Mouse (Mus musculus) right cerebral cortex, postnatal 14 days (tissue): ENCODE data around the gene Sh3gl2.

ENCODE experiments used
- DNase-seq: peaks from one replicate; pipeline ENCODE4 v3.0.0; 2022

Sh3gl2 gene

DNA sequence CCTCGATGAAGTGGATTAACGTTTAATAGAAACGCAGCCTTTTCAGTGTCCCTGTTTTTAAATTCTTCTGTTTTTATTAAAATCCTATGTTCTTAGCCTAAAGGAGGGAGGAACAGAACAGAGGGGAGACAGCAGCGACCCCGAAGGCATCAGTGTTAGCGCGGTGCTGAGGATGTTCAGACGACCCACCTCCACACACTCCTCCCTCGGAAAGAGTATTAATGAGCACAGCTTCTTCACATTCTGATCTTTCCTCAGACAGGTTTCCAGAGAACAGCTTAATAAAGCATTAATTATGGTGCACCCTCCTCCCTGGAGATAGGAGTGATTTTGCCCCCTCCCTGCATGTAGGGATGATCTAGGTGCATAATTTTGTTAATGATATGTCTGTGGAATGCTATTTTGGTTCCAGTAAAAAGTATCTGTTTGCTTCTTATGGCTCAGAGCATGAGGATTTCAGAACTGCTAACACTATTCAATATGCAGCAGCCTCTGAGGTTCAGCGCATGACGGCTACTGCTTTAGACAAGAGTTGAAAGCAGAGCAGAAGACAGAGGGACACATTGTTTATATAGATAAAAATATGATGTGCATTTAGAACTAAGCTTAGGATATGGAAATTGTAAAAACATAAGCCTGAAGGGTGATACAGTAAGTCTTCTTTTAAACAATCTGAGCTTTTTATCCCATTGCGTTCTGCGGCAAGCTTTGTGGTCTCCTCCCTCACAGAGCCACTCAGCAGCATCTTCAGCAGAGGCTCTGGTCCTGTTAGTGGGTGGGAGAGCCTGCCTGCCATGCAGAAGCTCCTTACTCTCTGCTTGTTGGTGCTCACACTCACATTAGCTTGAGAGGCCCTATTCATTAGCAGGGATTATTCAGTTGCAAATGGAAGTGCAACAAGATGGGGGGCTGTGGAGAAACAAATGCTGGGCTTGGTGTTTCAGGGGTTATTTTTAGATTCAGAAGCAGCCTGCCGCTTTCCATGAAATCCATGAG, 27.8 kb downstream of the Sh3gl2 start:
- DNase-seq = peak; percentile 11

DNA sequence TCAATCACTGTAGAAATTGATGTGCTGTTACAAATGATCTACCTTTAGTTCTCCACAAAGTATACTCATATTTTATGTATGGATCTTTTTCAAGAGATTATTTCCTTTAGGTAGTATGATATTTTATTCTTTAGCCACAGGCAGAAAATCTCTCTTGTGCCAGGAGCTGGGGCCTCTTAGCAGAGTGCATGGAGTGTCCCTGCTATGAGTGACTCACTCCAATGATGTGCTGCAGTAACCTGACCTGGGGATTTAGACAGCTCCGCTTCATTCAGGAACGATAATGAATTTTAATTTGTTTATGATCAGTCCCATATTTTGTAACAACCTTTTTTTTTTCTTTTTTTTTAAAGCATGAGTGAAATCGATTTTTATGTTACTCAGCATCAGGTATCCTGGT, 36.7 kb downstream of the Sh3gl2 start:
- DNase-seq = no peak

DNA sequence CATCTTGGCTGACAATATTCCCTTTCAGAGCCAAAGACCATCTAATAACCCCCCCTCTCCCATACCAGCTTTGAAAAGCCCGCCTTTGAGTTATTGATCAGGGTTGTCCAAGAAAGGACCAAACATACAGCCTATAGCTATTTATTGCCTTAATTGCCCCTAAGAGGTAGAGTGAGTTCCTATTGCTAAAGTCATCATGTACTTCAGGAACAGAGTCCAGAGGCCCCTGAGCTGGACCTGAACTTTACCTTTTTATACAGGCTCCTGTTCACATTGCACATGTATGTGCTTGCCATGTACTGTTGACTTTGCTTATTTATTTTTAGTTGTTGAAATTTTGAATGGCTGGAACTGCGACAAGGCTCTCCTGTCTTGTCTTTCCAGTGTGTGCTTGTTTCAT, 37.6 kb downstream of the Sh3gl2 start:
- DNase-seq = no peak

DNA sequence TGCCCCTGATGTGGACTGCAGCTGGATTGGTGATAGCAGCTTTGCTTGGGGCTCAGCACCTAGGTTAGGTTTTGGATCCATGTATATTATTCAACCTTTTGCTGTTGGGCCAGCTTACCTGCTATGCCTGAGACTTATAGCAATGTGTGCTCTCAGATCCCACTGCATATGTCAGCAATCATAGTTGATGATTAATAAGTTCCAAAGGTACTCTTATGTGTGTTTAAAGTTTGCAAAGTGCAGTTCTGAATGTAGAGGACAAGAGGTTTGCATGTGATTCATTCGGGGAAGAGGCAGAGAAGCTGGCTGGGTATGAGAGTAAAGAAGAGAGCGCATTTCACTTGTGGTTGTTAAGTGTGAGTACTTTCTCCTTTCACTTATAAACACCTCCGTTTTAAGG, 43.7 kb downstream of the Sh3gl2 start:
- no peak for DNase-seq

GRCm38 (mm10) chr4:85250271-85250670, 45.3 kb downstream of the Sh3gl2 start:
- DNase-seq = peak; percentile 36

DNA sequence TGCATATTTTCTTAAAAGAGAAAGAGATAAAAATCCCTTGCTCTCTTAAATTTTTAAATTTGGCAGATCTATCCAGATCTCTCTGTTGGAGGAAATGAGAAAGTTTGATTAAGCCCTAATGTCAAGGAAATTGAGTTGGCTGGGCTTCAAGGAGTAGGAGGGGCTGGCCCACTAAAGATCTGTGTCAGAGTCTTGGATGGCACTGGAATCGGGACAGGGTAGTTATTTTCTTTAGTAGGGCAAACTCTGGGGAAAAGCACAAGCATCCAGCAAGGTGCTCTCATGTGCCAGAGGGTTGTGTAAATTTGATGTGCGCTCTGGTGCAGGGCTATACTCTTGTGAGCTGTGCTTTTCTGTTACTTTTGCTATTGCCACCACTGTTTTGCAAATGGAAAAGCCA, 45.9 kb downstream of the Sh3gl2 start:
- no peak for DNase-seq

- DNase-seq = no peak
These were observed 51.0 kb downstream of the Sh3gl2 start for GRCm38 (mm10) chr4:85255771-85256389.

- DNase-seq = no peak
These were observed 51.7 kb downstream of the Sh3gl2 start for GRCm38 (mm10) chr4:85256461-85257202.

DNA sequence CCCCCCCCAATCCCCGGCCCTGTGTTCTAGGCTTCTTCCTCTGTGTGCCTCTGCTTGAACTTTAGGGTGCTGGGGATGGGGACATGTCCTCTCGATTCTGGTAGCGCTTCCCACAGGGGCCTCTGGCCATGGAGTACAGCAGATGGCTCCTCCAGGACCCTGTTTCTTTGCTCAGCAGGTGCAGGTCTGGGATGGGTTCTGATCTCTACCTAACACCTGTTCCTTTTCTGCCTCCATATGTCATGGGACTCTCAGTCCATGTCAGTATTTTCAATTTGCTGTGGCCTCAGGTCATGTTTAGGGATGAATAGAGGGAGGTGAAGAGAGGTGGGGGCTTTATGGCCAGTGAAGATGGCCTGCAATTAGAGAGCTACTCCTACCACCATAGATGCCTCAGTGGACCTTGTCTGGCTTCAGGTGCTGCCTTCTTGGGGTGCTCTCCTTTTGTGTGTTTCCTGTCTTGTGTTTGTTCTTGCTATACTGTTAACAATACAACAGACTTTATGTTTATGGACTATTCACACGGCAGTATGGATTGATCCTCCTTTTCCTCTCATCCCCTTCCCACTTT, 52.9 kb downstream of the Sh3gl2 start:
- DNase-seq = no peak

GRCm38 (mm10) chr4:85260687-85261658, 56.0 kb downstream of the Sh3gl2 start:
- peak; percentile 59 for DNase-seq

DNA sequence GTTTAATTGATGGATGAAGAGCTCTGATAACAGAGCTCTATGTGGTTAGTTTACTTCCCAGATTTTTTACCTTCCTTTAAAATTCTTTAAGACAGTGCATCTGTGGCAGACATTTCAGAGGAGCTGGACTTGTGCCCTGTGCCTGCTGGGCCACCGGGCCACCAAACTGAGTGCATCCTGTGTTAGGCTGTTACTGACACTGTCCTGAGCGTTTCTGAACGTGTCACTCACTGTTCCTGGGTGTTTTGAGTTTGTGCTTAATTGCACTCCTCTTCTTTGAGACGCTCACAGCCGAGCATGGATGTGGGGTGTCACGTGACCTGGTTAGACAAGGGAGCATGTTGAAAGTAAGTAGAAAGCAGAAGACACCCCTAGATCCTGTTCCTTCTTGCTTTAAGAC, 57.2 kb downstream of the Sh3gl2 start:
- DNase-seq = no peak

- no peak for DNase-seq
These were observed 57.7 kb downstream of the Sh3gl2 start for GRCm38 (mm10) chr4:85262606-85263005.

GRCm38 (mm10) chr4:85267456-85267855, 62.5 kb downstream of the Sh3gl2 start:
- DNase-seq = no peak

DNA sequence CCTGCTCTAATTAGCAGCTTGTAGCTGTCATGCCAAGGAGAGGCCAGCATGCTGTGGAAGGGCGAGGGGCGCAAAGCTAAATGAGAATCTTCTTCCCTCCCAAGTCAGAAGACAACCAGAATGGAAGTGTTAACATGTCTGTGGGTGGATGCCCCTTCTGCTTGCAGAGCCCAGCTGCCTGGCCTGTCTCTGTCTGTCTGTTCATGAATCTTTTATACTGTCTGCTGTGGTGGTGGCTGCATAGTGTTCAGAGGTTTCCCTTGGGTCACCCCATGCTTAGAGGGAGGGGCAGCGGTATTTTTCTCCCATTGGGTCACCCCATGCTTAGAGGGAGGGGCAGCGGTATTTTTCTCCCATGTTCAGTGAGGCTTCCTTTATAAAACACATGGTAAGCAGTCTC, 68.0 kb downstream of the Sh3gl2 start:
- DNase-seq = no peak

DNA sequence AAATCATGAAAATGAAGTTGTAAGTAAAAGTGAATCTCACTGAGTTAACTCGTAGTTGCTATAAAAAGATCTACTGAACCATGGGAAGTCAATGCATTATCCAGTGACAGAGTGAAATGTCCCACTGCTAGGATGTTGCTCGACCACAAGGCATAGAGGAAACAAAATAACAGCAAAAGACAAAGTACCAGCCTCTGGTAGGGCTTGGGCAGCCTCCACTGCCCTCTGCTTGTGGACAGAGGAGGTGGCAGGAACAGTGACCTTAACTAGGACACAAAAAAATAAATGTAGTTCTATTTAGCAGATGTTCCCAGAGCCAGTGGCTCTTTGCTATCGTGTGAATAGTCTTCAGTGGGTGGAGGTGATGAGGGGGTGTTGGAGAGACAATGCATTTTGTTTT, 68.5 kb downstream of the Sh3gl2 start:
- DNase-seq = no peak

GRCm38 (mm10) chr4:85283151-85283550, 78.2 kb downstream of the Sh3gl2 start:
- no peak for DNase-seq

DNA sequence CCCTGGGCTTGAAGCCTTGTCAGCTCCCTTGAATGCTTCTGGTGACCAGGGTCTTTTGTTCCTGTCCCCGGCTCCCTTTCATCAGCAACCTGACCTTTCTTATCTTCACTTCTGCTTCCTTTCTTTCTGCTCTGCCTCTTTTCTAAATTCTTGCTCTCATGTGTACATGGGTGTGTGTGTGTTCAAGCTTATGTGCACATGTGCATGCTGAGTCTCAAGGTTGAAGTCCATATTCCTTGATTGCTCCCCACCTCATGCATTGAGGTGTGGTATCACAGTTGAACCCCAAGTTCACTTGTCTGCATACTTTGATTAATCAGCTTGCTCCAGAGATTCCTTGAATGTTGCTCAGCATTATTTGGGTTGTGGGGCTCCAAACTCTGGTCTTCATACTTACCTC, 85.1 kb downstream of the Sh3gl2 start:
- DNase-seq = no peak

DNA sequence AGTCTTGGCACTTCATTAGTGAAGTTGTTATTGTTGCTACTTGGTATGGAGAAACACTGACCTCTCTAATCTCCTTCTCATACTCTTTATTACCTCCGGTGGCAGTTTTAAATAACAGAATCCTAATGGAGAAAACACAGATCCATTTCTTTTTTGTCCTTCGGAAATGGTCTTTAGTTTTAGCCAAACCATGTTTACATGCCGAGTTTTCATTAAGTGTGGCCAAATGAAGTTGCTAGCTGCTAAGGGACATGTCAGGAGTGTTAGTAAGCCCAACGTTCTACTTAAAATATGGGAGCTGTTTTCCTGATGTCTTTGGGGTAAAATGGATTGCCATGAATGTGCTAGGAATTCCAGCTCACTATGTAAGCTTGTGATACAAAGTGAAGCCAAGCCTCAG, 86.4 kb downstream of the Sh3gl2 start:
- no peak for DNase-seq

DNA sequence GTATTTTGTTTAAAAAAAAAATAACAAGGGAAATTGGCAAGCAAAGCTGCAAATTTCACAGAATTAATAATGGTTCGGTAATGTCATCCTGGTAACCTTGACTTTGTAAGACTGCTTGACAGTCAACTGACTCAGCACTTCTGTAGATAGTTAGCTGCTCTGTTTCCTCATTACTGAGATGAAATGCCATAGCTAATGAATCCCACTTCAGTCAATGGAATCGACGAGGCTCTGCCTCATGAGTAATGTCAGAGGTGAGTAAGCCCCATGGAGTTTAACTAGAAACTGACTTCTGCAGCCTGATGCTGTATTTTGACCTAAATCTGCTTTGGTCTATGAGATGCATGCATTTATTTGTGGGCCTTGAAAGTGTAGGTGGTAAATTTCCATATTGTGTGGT, 88.4 kb downstream of the Sh3gl2 start:
- DNase-seq = no peak

- DNase-seq = no peak
These were observed 95.9 kb downstream of the Sh3gl2 start for GRCm38 (mm10) chr4:85300610-85301405.
